Mouse (Mus musculus): ENCODE data around the gene Pomgnt1. TPM values are rescaled to one million over a fixed set of nuclear protein-coding genes. Genes with fewer than 3 reads are reported as not detected.
A peak's percentile ranks its signal among the peaks of the same experiment; 100 is the strongest.

The Pomgnt1 gene
- polyA plus RNA-seq, 1 experiment from 2014 or later: 18.1 TPM

GRCm38 (mm10) chr4:116175136-116175535 lies 51.5 kb downstream of the Pomgnt1 start:
- no peak for ATAC-seq
- Histone ChIP-seq H3K9me3 (ENCODE audit: control insufficient read depth) (no peaks in the 10 kb centered on the region), H3K27me3 (replicated peaks; ENCODE audit: control insufficient read depth, insufficient read depth, low read length) (no peaks in the 10 kb centered on the region), H3K4me3 (ENCODE audit: low read depth, low read length) (no peak overlapping the region), H3K9ac (ENCODE audit: low read depth, low read length) (no peak overlapping the region), H3K27ac (ENCODE audit: low read depth, low read length) (no peak overlapping the region), H3K4me1 (replicated peaks; ENCODE audit: control insufficient read depth, insufficient read depth, low read length) (peaks cover 13% of the 10 kb centered on the region), H3K36me3 (ENCODE audit: control insufficient read depth, insufficient read depth) (no peaks in the 10 kb centered on the region), H3K4me2 (replicated peaks; ENCODE audit: low read depth) (no peak overlapping the region)
- no peak for TF ChIP-seq CTCF (IDR thresholded peaks at IDR 0.05; ENCODE audit: low read depth)

GRCm38 (mm10) chr4:116175711-116176542 lies 52.3 kb downstream of the Pomgnt1 start:
- 44% methylated on average over 7 of the region's 7 CpGs for WGBS
- H3K9me3 ChIP-seq (ENCODE audit: control insufficient read depth): no peaks in the 10 kb centered on the region
- H3K4me3 ChIP-seq (ENCODE audit: low read depth, low read length): no peak overlapping the region

DNA sequence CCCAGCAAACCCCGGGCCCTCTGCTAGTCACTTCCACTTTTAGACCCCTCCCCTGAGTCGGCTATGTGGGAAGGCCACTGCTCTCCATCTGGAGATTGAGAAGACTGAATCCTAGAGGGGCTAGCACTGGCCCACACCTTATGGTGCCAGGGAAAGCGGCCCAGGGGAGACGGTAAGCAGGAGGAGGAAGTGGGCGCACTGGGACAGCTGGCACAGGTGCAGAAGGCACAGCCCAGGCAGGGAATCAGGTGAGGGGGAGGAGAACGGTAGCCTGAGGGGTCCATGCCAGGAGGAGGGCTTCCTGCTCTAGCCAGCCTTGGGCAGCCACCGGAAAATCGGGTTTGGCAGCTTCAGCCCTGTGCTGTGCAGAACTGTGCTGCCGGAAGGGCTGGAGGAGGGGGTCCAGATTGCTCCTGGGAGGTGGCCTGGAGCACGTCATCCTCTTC lies 52.9 kb downstream of the Pomgnt1 start:
- peak; percentile 77 for ATAC-seq
- peak overlapping the region; percentile 4; the same call in 1 of the 2 replicates for H3K4me3 ChIP-seq (ENCODE audit: low read depth, low read length)
- H3K4me1 ChIP-seq (replicated peaks; ENCODE audit: control insufficient read depth, insufficient read depth, low read length): peaks cover 13% of the 10 kb centered on the region
- no peaks in the 10 kb centered on the region for H3K9me3 ChIP-seq (ENCODE audit: control insufficient read depth)
- no peaks in the 10 kb centered on the region for H3K27me3 ChIP-seq (replicated peaks; ENCODE audit: control insufficient read depth, insufficient read depth, low read length)
- no peak for TF ChIP-seq CTCF (IDR thresholded peaks at IDR 0.05; ENCODE audit: low read depth)
- peak overlapping the region; percentile 75 for H3K27ac ChIP-seq (ENCODE audit: low read depth, low read length)
- peak overlapping the region; percentile 17; the same call in 1 of the 2 replicates for H3K9ac ChIP-seq (ENCODE audit: low read depth, low read length)
- WGBS: 11% methylated on average over 10 of the region's 10 CpGs
- no peaks in the 10 kb centered on the region for H3K36me3 ChIP-seq (ENCODE audit: control insufficient read depth, insufficient read depth)
- H3K4me2 ChIP-seq (replicated peaks; ENCODE audit: low read depth): peak overlapping the region; percentile 54

More at GRCm38 (mm10) chr4:116175711-116176542, 52.3 kb downstream of the Pomgnt1 start:
- peaks cover 13% of the 10 kb centered on the region for H3K4me1 ChIP-seq (replicated peaks; ENCODE audit: control insufficient read depth, insufficient read depth, low read length)
- peak; percentile 44; the same call in 1 of the 2 replicates for ATAC-seq
- H3K27me3 ChIP-seq (replicated peaks; ENCODE audit: control insufficient read depth, insufficient read depth, low read length): no peaks in the 10 kb centered on the region
- no peak for TF ChIP-seq CTCF (IDR thresholded peaks at IDR 0.05; ENCODE audit: low read depth)
- H3K9ac ChIP-seq (ENCODE audit: low read depth, low read length): peak overlapping the region; percentile 17; the same call in 1 of the 2 replicates
- no peaks in the 10 kb centered on the region for H3K36me3 ChIP-seq (ENCODE audit: control insufficient read depth, insufficient read depth)
- H3K4me2 ChIP-seq (replicated peaks; ENCODE audit: low read depth): peak overlapping the region; percentile 54
- peak overlapping the region; percentile 75 for H3K27ac ChIP-seq (ENCODE audit: low read depth, low read length)

- TF ChIP-seq CTCF (IDR thresholded peaks at IDR 0.05; ENCODE audit: low read depth): no peak
- Histone ChIP-seq H3K4me3 (ENCODE audit: low read depth, low read length) (no peak overlapping the region), H3K4me2 (replicated peaks; ENCODE audit: low read depth) (peak overlapping the region; percentile 54), H3K27me3 (replicated peaks; ENCODE audit: control insufficient read depth, insufficient read depth, low read length) (no peaks in the 10 kb centered on the region), H3K27ac (ENCODE audit: low read depth, low read length) (peak overlapping the region; percentile 75), H3K9ac (ENCODE audit: low read depth, low read length) (no peak overlapping the region), H3K4me1 (replicated peaks; ENCODE audit: control insufficient read depth, insufficient read depth, low read length) (peaks cover 13% of the 10 kb centered on the region), H3K9me3 (ENCODE audit: control insufficient read depth) (no peaks in the 10 kb centered on the region), H3K36me3 (ENCODE audit: control insufficient read depth, insufficient read depth) (no peaks in the 10 kb centered on the region)
- 21% methylated on average over 5 of the region's 5 CpGs for WGBS
- peak; percentile 52 for ATAC-seq
Measured at GRCm38 (mm10) chr4:116177140-116177539, 53.5 kb downstream of the Pomgnt1 start.

GRCm38 (mm10) chr4:116182079-116182478 lies 58.4 kb downstream of the Pomgnt1 start:
- peaks cover 4% of the 10 kb centered on the region; the same call in 1 of the 2 replicates for H3K4me1 ChIP-seq (replicated peaks; ENCODE audit: control insufficient read depth, insufficient read depth, low read length)
- TF ChIP-seq CTCF (IDR thresholded peaks at IDR 0.05; ENCODE audit: low read depth): no peak
- H3K4me2 ChIP-seq (replicated peaks; ENCODE audit: low read depth): no peak overlapping the region
- H3K27me3 ChIP-seq (replicated peaks; ENCODE audit: control insufficient read depth, insufficient read depth, low read length): no peaks in the 10 kb centered on the region
- no peaks in the 10 kb centered on the region for H3K36me3 ChIP-seq (ENCODE audit: control insufficient read depth, insufficient read depth)
- no peak overlapping the region for H3K4me3 ChIP-seq (ENCODE audit: low read depth, low read length)
- no peak overlapping the region for H3K9ac ChIP-seq (ENCODE audit: low read depth, low read length)
- ATAC-seq: no peak
- WGBS: 71% methylated on average over 3 of the region's 3 CpGs
- no peaks in the 10 kb centered on the region for H3K9me3 ChIP-seq (ENCODE audit: control insufficient read depth)
- H3K27ac ChIP-seq (ENCODE audit: low read depth, low read length): no peak overlapping the region

GRCm38 (mm10) chr4:116182745-116183144 lies 59.1 kb downstream of the Pomgnt1 start:
- no peaks in the 10 kb centered on the region for H3K36me3 ChIP-seq (ENCODE audit: control insufficient read depth, insufficient read depth)
- H3K27ac ChIP-seq (ENCODE audit: low read depth, low read length): no peak overlapping the region
- no peaks in the 10 kb centered on the region for H3K27me3 ChIP-seq (replicated peaks; ENCODE audit: control insufficient read depth, insufficient read depth, low read length)
- 38% methylated on average over 12 of the region's 12 CpGs for WGBS
- ATAC-seq: no peak
- TF ChIP-seq CTCF (IDR thresholded peaks at IDR 0.05; ENCODE audit: low read depth): no peak
- no peaks in the 10 kb centered on the region for H3K9me3 ChIP-seq (ENCODE audit: control insufficient read depth)
- no peak overlapping the region for H3K9ac ChIP-seq (ENCODE audit: low read depth, low read length)
- no peak overlapping the region for H3K4me2 ChIP-seq (replicated peaks; ENCODE audit: low read depth)
- no peak overlapping the region for H3K4me3 ChIP-seq (ENCODE audit: low read depth, low read length)
- no peaks in the 10 kb centered on the region for H3K4me1 ChIP-seq (replicated peaks; ENCODE audit: control insufficient read depth, insufficient read depth, low read length)
